Mouse (Mus musculus) embryo, embryonic 10 days (tissue): Measurements from ENCODE around the gene Tmem30b.

Source experiments
- DNase-seq: peaks from one replicate; pipeline ENCODE4 v3.0.0-alpha.2; 2015; ENCODE audit warnings: low spot score

Gene Tmem30b

GRCm38 (mm10) chr12:73517022-73517709 is 29.0 kb downstream of the Tmem30b start:
- DNase-seq = peak; percentile 81

- DNase-seq = no peak
Observed at GRCm38 (mm10) chr12:73516516-73516915, 29.7 kb downstream of the Tmem30b start.

- no peak for DNase-seq
Observed at GRCm38 (mm10) chr12:73514722-73515121, 31.5 kb downstream of the Tmem30b start.

GRCm38 (mm10) chr12:73513958-73514357 is 32.2 kb downstream of the Tmem30b start:
- DNase-seq = no peak

- DNase-seq = no peak
Observed at GRCm38 (mm10) chr12:73511467-73512047, 34.6 kb downstream of the Tmem30b start.

GRCm38 (mm10) chr12:73507105-73507504 is 39.1 kb downstream of the Tmem30b start:
- DNase-seq = no peak

- DNase-seq = no peak
Observed at GRCm38 (mm10) chr12:73506648-73507047, 39.5 kb downstream of the Tmem30b start.

GRCm38 (mm10) chr12:73500689-73501326 is 45.4 kb downstream of the Tmem30b start:
- no peak for DNase-seq

- DNase-seq = peak; percentile 57
Observed at GRCm38 (mm10) chr12:73495172-73495571, 51.0 kb downstream of the Tmem30b start.

- DNase-seq = no peak
Observed at GRCm38 (mm10) chr12:73493929-73494530, 52.2 kb downstream of the Tmem30b start.
